Mouse (Mus musculus) cerebellum, adult (tissue): Measurements from ENCODE around the gene Zfp990.
"Not testable (repeated sequence)": the region's sequence is repeated elsewhere in the genome, so short reads cannot be mapped to it uniquely, and the experiment has no call there.

Experiments
- ATAC-seq: cut with Nextera tagmentation; 2 replicates; pipeline ENCODE4 v1.9.2; 2017; ENCODE audit warnings: mild to moderate bottlenecking, moderate library complexity, mixed read lengths; ENCODE audit not compliant: insufficient number of reproducible peaks, low FRiP score, low TSS enrichment

The Zfp990 gene

DNA sequence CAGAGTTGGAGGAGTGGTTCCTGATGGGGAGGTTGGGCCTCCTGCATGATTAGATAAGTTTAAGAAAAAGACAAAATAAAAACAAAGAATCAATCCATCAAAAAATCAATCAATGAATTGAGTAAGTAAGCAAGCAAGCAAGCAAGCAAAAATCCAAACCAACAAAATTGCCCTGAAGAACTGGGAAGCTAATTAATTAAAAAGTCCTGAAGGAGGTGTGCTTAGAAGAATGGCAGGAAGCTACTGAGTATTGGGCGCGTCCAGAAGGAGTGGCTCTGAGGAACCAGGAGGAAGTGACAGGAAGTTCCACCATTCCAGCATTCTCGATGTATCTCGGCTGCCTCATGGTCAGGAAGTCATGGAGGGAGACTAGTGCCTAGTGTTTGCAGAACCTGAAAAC is at the start of gene Zfp990:
TSS of gene Zfp990 (plus strand) at position 301 of the 400 bp plus-strand sequence.
- ATAC-seq: not testable (repeated sequence)

DNA sequence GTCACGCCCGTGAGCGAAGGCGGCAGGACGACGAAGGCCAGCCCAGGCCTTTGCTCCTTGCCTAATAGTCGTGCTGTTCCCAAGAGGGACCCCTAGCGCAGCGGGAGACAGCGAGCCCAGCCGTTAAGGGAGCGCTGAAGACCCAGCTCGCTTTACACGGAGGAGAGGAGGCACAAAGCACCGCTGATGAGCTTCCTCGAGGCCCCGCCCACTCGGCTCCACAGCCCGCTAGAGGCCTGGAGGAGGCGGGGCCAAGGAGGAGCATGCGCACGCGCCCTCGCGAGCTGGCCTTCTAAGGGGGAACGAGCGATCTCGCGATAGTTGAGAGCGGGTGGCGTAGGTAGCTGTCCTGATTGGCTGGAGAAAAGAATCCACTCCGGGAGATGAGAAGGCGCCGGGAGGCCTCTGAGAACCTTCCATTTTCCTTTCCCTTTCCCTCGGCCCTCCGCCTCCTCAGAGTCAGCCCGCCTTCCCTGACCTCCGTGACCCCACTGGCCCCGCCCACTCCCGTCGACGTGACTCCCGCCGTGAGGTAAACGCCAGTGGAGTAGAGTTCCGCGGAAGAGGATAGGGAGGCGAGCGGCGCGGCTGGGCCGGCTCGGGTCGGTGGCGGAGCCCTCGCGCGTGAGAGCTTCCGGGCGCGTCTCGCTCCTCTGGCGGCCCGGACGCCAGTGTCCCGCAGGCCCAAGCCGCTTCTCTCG is 46.9 kb upstream of the Zfp990 start:
- ATAC-seq: not testable (repeated sequence)

GRCm38 (mm10) chr4:145478128-145478527 is 32.4 kb upstream of the Zfp990 start:
- no peak for ATAC-seq

DNA sequence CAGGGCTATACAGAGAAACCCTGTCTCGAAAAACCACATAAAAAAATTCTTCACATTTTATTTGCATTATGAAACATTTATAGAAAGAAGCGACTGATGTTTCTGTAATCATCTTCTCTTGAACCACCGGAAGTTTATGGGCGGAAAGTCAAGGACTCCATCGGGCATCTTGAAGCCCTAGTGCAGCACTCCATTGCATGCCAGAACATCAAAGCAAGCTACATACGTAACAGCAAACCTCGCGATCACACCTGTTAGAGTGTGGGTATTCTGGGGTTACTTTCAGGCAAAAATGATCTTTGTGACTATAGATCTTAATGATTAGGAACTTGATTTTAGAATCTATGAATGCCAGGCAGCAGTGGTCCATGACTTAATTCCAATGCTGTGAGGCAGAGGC is 29.9 kb upstream of the Zfp990 start:
- not testable (repeated sequence) for ATAC-seq

DNA sequence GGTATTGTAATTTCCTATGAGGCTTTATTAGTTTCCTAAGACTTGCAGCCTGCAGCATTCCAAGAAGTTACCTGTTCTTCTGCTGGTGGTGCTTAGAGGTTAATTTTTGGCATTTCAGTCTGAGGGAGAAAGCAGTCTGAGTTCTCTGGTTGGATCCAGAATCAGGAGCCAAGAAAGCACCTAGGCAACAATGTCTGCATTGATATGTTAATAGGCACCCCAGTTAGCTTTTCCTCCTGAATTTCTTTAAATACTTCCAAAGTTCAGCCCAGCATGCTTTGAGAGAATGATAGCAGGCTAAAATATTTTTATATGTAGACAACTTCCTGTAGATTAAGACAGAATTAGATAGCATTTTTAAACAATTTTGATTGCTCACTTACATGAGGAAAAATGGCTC is 21.2 kb upstream of the Zfp990 start:
- ATAC-seq: no peak

DNA sequence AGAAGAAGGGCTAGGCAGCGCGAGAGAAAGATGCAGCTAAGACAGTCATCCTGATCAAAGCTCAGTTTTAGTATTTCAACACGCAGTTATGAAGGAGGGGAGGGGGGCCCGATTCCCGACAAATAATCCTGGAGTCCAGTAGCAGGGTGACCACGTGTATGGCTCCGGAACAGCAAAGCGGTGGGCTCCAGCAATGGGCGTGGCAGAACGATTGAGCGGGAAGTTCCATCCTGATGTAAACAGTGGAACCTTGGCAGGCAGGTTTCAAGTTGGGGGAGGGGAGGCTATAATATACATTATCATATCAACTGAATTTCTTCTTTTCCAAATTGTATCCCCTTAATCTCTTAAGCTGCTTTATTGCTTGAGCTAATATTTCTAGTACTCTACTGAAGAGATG is 18.4 kb upstream of the Zfp990 start:
- no peak for ATAC-seq

GRCm38 (mm10) chr4:145493316-145493715 is 17.2 kb upstream of the Zfp990 start:
- not testable (repeated sequence) for ATAC-seq

GRCm38 (mm10) chr4:145514637-145515036 is 4.1 kb downstream of the Zfp990 start:
- not testable (repeated sequence) for ATAC-seq

- not testable (repeated sequence) for ATAC-seq
Measured at GRCm38 (mm10) chr4:145515776-145516565, 5.4 kb downstream of the Zfp990 start.

DNA sequence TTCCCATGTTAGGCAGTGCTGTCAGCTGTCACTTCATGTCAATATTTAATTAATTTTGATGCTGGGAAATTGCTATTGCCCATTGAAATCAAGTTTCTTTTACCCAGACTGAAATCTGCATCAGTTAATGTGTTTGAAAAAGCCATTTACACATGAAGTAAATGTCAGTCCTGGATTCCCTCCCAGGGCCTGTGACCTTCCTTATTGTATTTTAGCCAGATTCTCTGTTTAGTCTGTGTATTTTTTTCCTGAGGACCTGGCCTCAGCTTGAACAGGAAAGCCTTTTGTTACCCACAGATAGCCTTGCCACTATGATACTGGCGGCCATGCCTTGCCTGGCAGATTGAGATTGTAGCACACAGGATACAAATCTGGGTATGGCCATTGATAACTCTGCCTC is 6.8 kb downstream of the Zfp990 start:
- not testable (repeated sequence) for ATAC-seq

DNA sequence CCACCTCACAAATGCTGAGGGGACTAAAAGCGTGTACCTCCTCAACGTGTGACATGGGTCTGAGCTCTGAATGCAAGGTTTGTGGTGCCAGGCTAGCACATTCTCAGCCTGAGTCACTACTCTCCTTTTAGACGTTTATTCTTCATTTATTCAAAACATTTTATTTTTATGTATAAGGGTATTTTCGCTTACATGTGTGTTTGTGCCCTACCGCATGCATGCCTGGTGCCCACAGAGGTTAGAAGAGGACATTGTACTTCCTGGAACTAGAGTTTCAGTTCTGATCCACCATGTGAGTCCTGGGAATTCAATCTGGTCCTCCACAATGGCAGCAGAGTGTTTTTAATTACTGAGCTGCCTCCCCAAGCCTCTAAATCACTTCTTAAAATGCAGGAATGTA is 33.3 kb downstream of the Zfp990 start:
- not testable (repeated sequence) for ATAC-seq

DNA sequence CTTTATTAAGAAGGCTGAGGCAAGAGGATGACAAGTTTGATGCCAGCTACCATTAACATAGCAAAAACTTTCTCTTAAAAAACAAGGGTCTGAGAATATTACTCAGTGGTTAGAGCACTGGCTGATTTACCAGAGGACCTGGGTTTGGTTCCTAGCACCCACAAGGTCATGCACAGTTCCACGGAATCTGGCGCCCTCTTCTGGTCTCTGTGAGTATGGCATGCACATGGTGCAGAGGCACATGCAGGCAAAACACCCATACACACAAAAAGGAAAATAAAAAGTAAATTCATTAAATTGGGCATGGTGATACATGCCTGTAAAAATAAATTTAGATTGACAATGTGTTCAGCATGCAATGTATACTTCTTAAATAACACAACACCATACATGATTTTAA is 34.5 kb downstream of the Zfp990 start:
- ATAC-seq: not testable (repeated sequence)

DNA sequence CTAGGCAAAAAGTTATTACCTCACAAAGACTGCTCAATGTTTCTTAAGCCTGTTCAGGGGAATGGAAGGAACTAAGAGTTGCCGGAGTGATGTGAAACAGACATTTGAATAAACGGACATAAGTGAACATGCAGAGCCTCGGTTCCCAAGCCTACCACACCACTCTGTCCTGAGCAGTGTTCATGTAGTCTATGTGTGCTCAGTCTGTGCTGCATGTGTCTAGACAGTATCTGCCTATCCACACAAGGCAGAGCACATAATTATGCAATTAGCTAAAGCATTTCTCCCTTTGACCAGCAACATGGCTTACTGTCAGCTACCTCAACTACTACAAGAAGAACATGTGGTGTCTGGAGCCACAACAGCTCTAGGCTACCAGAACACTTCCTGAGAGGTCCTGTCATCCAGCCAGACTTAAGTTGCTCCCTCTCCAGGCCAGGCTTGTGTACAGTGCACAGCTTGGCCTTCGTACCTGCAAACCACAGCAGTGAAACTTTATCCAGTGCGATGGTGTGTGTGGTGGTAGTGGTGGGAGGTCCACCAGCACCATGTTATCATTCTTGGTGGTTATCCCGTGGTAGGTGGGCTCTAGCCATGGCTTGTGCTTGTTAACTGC is 35.3 kb downstream of the Zfp990 start:
- not testable (repeated sequence) for ATAC-seq

GRCm38 (mm10) chr4:145546477-145546876 is 35.9 kb downstream of the Zfp990 start:
- ATAC-seq: not testable (repeated sequence)

DNA sequence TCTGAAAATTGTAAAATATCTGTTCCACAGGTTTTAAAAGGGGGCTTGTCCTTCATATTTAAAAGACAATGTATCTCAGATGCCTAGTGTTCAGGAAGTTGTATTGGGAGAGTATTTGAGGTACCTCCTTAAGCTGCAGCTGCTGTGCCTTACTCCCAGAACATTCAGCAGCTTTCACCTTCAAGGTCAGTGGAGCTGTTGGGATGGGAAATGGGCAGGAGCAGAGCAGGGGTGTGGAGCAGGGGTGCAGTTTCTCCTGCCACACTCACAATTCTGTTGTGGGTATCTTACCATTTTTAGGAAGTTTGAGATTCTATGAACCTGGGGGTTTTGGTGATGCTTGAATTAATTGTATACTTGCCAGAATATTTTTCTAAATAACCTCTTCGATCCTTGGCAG is 46.1 kb downstream of the Zfp990 start:
- no peak for ATAC-seq

DNA sequence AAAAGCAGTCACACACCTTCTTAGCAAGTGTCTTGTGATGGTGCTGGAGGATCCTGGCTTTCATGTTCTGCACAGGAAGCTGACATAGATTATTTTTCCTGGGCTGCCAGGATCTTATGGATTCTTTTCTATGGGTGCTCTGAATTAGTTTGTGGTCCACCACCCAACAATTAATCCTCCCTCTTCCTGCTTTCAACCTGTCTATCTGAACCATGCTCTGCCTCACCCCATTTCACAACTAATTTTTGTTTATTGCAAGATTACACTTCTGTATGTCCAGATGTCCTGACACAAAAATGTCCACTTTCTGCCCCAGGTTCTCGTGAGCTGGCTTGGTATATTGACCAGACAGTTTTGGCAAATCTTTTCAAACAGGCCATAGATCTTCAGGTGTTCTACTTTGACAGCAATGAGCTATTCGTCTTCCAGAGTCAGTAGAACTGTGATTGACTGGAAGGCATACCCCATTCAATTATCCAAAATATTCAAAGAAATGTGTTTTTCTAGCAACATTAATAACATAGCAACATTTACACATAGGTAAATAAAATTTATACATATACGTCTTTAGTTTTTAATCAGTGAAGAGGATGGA is 49.0 kb downstream of the Zfp990 start:
- no peak for ATAC-seq

DNA sequence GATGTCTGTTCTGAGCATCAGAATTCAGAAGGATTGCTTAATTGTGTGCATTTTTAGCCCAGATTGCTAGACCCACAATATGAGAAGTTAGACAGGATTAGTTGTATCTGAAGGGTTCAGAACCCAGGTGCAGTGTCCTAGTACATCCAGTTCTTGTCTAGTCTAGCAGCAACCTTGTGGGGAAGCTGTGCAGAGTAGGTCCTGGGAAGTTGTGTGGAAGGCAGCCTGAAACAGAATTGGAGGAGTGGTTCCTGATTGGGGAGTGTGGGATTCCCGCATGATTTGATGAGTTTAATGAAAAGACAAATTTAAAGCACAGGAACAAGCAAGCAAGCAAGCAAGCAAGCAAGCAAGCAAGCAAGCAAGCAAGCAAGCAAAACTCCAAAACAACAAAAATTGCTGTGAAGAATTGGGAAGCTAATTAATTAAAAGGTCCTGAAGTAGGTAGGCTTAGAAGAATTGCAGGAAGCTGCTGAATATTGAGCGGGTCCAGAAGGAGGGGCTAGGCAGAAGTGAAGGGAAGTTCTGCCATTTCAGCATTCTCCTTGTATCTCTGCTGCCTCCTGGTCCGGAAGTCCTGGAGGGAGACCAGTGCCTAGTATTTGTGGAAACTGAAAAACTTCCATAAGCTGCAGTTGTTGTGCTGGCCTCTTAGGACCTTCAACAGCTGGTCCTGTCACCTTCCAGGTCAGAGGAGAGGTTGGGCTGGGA is 53.7 kb downstream of the Zfp990 start:
- ATAC-seq: no peak

DNA sequence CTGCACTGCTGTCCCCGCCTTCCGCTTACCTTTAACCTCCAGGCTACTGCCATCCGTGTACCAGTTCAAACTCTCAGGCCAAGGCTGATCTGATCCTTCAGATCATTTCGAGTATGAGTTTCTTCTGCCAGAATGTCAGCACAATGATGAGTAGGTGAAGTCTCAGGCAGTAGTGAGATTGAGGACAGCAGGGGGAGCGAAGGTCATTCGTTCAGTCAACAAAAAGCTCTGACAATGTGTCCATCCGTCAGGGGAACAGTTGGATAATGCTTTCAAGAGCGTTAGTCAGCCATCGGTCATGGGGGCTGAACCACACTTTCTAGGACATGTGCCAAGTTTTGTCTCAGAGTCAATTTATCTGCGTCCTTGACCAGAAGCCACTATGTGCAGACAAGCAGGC is 59.9 kb downstream of the Zfp990 start:
- ATAC-seq: not testable (repeated sequence)

- not testable (repeated sequence) for ATAC-seq
Measured at GRCm38 (mm10) chr4:145576623-145577022, 66.1 kb downstream of the Zfp990 start.

DNA sequence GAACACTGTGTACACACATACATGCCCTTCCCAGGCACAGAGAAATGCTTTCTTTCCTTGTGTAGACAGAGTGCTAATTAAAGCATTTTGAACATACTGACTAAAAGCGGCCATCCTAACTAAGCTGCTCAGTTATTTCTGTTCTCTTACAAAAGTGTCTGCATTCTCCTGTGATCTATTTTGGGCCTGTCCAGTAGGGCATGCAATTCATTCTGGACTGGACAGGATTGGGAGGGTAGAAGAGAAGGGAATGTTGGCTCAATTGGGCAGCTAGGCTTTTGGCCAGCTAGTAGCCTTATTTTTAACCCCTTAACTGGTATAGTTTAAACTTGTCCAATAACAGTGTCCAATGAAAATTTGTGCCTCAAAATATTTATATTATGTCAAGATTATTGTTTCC is 69.8 kb downstream of the Zfp990 start:
- ATAC-seq: not testable (repeated sequence)
